Mouse (Mus musculus): ENCODE measurements at regions not wholly inside any gene's neighbourhood (a gene's known extent, or its start where the extent isn't known, plus 50 kb on each side); places are given as distances from the start of the nearest gene placed in this dataset.

- Histone ChIP-seq H3K9me3 (replicated peaks; ENCODE audit: control insufficient read depth, low read length) (no peaks in the 10 kb centered on the region), H3K4me3 (ENCODE audit: low read depth, low read length) (peak overlapping the region; percentile 35), H3K4me1 (ENCODE audit: control insufficient read depth, insufficient read depth) (peaks cover 19% of the 10 kb centered on the region), H3K27ac (ENCODE audit: low read depth) (peak overlapping the region; percentile 94), H3K4me2 (ENCODE audit: low read depth, low read length) (peak overlapping the region; percentile 63), H3K36me3 (replicated peaks; ENCODE audit: control insufficient read depth, insufficient read depth, low read length) (no peaks in the 10 kb centered on the region), H3K9ac (replicated peaks; ENCODE audit: low read depth, low read length) (no peak overlapping the region), H3K27me3 (ENCODE audit: control insufficient read depth, insufficient read depth, low read length) (no peaks in the 10 kb centered on the region)
- ATAC-seq (ENCODE audit: insufficient read depth, low read depth) (no peak), DNase-seq (ENCODE audit: low spot score) (peak; percentile 8)
- TF ChIP-seq EP300 (IDR thresholded peaks at IDR 0.05; ENCODE audit: low read depth) (no peak), CTCF (IDR thresholded peaks at IDR 0.05; ENCODE audit: low read depth) (no peak)
- 80% methylated on average over 17 of the region's 17 CpGs for WGBS
Observed at GRCm38 (mm10) chr13:28418936-28419681, 161.8 kb downstream of the Gm11361 start.

- H3K9me3 ChIP-seq (replicated peaks; ENCODE audit: control insufficient read depth, low read length), result no peaks in the 10 kb centered on the region
- H3K4me2 ChIP-seq (ENCODE audit: low read depth, low read length), result peak overlapping the region; percentile 63
- H3K4me3 ChIP-seq (ENCODE audit: low read depth, low read length), result peak overlapping the region; percentile 35
- H3K27ac ChIP-seq (ENCODE audit: low read depth), result peak overlapping the region; percentile 94
- DNase-seq (ENCODE audit: low spot score), result peak; percentile 82
- TF ChIP-seq CTCF (IDR thresholded peaks at IDR 0.05; ENCODE audit: low read depth) (no peak), EP300 (IDR thresholded peaks at IDR 0.05; ENCODE audit: low read depth) (peak; percentile 83; the same call in 1 of the 2 replicates)
- no peaks in the 10 kb centered on the region for H3K36me3 ChIP-seq (replicated peaks; ENCODE audit: control insufficient read depth, insufficient read depth, low read length)
- peak; percentile 81 for ATAC-seq (ENCODE audit: insufficient read depth, low read depth)
- 13% methylated on average over 11 of the region's 11 CpGs for WGBS
- H3K9ac ChIP-seq (replicated peaks; ENCODE audit: low read depth, low read length), result peak overlapping the region; percentile 41
- peaks cover 18% of the 10 kb centered on the region for H3K4me1 ChIP-seq (ENCODE audit: control insufficient read depth, insufficient read depth)
- no peaks in the 10 kb centered on the region for H3K27me3 ChIP-seq (ENCODE audit: control insufficient read depth, insufficient read depth, low read length)
Observed at GRCm38 (mm10) chr13:28417929-28418881, 160.9 kb downstream of the Gm11361 start.

- Histone ChIP-seq H3K9me3 (replicated peaks; ENCODE audit: control insufficient read depth, low read length) (no peaks in the 10 kb centered on the region), H3K36me3 (replicated peaks; ENCODE audit: control insufficient read depth, insufficient read depth, low read length) (no peaks in the 10 kb centered on the region), H3K4me3 (ENCODE audit: low read depth, low read length) (peak overlapping the region; percentile 35), H3K9ac (replicated peaks; ENCODE audit: low read depth, low read length) (peak overlapping the region; percentile 41; the same call in 1 of the 2 replicates), H3K4me1 (ENCODE audit: control insufficient read depth, insufficient read depth) (peaks cover 18% of the 10 kb centered on the region), H3K4me2 (ENCODE audit: low read depth, low read length) (peak overlapping the region; percentile 63), H3K27ac (ENCODE audit: low read depth) (peak overlapping the region; percentile 94), H3K27me3 (ENCODE audit: control insufficient read depth, insufficient read depth, low read length) (no peaks in the 10 kb centered on the region)
- peak; percentile 79 for ATAC-seq (ENCODE audit: insufficient read depth, low read depth)
- peak; percentile 90 for DNase-seq (ENCODE audit: low spot score)
- 1% methylated on average over 7 of the region's 7 CpGs for WGBS
- no peak for TF ChIP-seq CTCF (IDR thresholded peaks at IDR 0.05; ENCODE audit: low read depth)
- TF ChIP-seq EP300 (IDR thresholded peaks at IDR 0.05; ENCODE audit: low read depth), result no peak; the same call in 1 of the 2 replicates
Observed at GRCm38 (mm10) chr13:28417431-28417928, 160.2 kb downstream of the Gm11361 start.

- TF ChIP-seq EP300 (IDR thresholded peaks at IDR 0.05; ENCODE audit: low read depth) (no peak), CTCF (IDR thresholded peaks at IDR 0.05; ENCODE audit: low read depth) (no peak)
- Histone ChIP-seq H3K4me1 (ENCODE audit: control insufficient read depth, insufficient read depth) (peaks cover 18% of the 10 kb centered on the region), H3K27me3 (ENCODE audit: control insufficient read depth, insufficient read depth, low read length) (no peaks in the 10 kb centered on the region), H3K4me3 (ENCODE audit: low read depth, low read length) (peak overlapping the region; percentile 35), H3K4me2 (ENCODE audit: low read depth, low read length) (peak overlapping the region; percentile 63), H3K9me3 (replicated peaks; ENCODE audit: control insufficient read depth, low read length) (no peaks in the 10 kb centered on the region), H3K9ac (replicated peaks; ENCODE audit: low read depth, low read length) (no peak overlapping the region), H3K36me3 (replicated peaks; ENCODE audit: control insufficient read depth, insufficient read depth, low read length) (no peaks in the 10 kb centered on the region), H3K27ac (ENCODE audit: low read depth) (peak overlapping the region; percentile 94)
- 29% methylated on average over 8 of the region's 8 CpGs for WGBS
- no peak for DNase-seq (ENCODE audit: low spot score)
- ATAC-seq (ENCODE audit: insufficient read depth, low read depth), result no peak
Observed at GRCm38 (mm10) chr13:28416887-28417286, 159.6 kb downstream of the Gm11361 start.

GRCm38 (mm10) chr13:28416231-28416630 is 158.9 kb downstream of the Gm11361 start:
- Histone ChIP-seq H3K4me1 (ENCODE audit: control insufficient read depth, insufficient read depth) (peaks cover 12% of the 10 kb centered on the region), H3K9me3 (replicated peaks; ENCODE audit: control insufficient read depth, low read length) (no peaks in the 10 kb centered on the region), H3K4me3 (ENCODE audit: low read depth, low read length) (peak overlapping the region; percentile 35), H3K27me3 (ENCODE audit: control insufficient read depth, insufficient read depth, low read length) (no peaks in the 10 kb centered on the region), H3K9ac (replicated peaks; ENCODE audit: low read depth, low read length) (no peak overlapping the region; the same call in 1 of the 2 replicates), H3K4me2 (ENCODE audit: low read depth, low read length) (peak overlapping the region; percentile 63), H3K36me3 (replicated peaks; ENCODE audit: control insufficient read depth, insufficient read depth, low read length) (no peaks in the 10 kb centered on the region), H3K27ac (ENCODE audit: low read depth) (peak overlapping the region; percentile 94)
- 28% methylated on average over 6 of the region's 6 CpGs for WGBS
- TF ChIP-seq CTCF (IDR thresholded peaks at IDR 0.05; ENCODE audit: low read depth), result no peak
- no peak for TF ChIP-seq EP300 (IDR thresholded peaks at IDR 0.05; ENCODE audit: low read depth)
- ATAC-seq (ENCODE audit: insufficient read depth, low read depth), result peak; percentile 39; the same call in 1 of the 2 replicates
- DNase-seq (ENCODE audit: low spot score), result peak; percentile 78
